Mouse (Mus musculus) yolk sac, embryonic 10.5 days (tissue): ENCODE data around the gene Hmgxb4.

Source experiments
- DNase-seq: peaks from one replicate; pipeline ENCODE4 v3.0.0-alpha.2; 2017; ENCODE audit warnings: low spot score

Gene Hmgxb4

GRCm38 (mm10) chr8:75071627-75072346 is 78.6 kb downstream of the Hmgxb4 start:
- peak; percentile 77 for DNase-seq

GRCm38 (mm10) chr8:75074876-75075275 is 81.7 kb downstream of the Hmgxb4 start:
- DNase-seq = no peak

DNA sequence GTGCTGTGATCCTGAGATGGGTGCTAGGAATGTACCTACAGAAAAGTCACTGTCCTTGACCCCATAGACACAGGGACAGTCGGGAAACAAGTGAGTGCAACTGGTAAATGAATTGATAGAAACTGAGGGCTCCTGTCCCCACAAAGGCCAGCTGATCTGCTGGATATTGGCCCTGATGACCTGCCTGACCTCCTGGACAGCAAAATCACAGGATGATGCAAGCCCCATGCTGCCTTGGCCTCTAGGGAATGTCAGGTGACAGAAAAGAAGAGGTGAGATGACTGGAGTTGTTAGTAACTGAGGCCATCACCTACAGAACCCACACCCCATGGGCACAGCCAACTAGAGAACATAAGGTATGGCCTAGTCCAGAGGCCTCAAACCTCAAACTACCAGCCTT is 85.1 kb downstream of the Hmgxb4 start:
- DNase-seq = peak; percentile 24

- no peak for DNase-seq
Measured at GRCm38 (mm10) chr8:75078851-75079250, 85.7 kb downstream of the Hmgxb4 start.
